Mouse (Mus musculus): ENCODE data around the gene Adgrd1.

Gene Adgrd1

DNA sequence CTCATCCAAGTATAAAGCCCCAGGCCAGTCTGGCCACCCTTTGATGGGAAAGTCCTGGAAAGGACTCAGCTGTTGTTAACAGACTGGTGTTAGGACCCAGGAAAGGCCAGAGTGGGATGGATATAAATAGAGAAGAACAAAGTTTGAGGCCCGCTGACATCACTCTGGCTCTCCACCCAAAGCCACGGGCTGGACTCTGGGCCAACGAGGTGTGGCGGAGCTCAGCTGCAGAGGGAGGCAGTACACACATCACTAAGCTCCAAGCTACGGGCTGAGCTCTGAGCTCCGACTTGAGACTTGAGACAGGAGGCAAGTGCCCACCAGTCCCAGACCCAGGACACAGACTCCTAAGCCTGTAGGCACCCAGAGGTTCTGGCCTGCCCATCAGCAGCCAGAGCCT, at the start of gene Adgrd1:
Gene Adgrd1, plus strand, starts transcription at position 240 of the 400 bp plus-strand sequence.
- DNase-seq (ENCODE audit: low read depth, low spot score): peak; percentile 9

DNA sequence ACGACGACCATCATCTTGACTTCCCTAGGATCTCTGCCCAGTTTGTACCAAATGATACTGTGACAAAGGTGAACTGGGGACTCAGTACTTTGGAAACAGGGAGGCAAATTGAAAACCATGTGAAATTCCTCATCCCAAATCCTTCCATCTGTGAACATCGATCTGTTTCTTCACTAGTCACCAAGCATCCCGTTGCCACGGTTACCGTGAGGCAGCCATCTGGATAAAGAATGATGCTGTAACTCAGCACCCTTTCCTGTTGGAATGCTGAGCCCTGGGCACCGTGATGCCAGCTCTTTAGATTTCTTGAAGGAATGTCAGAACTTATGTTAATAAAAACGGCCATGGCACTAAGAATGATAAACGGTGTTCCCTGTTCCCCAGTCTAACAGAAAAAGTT, 47.2 kb upstream of the Adgrd1 start:
- no peak for DNase-seq (ENCODE audit: low read depth, low spot score)

DNA sequence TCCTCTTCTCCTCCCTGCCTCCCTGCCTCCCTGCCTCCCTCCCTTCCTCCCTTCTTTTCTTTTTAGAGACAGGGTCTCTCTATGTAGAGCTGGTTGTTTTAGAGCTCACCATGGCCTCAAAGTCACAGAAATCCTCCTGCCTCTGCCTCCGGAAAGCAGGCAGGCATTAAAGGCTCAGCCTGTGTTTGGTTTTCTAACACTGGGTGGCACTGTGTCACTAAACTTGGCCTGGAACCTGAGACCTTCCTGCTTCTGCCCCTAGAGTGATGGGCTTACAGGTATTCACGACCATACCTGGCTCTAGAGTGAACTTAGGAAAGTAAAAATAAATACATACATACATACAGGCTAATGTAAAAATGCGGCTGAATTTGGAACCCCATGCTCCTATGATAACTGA, 44.6 kb upstream of the Adgrd1 start:
- no peak for DNase-seq (ENCODE audit: low read depth, low spot score)

DNA sequence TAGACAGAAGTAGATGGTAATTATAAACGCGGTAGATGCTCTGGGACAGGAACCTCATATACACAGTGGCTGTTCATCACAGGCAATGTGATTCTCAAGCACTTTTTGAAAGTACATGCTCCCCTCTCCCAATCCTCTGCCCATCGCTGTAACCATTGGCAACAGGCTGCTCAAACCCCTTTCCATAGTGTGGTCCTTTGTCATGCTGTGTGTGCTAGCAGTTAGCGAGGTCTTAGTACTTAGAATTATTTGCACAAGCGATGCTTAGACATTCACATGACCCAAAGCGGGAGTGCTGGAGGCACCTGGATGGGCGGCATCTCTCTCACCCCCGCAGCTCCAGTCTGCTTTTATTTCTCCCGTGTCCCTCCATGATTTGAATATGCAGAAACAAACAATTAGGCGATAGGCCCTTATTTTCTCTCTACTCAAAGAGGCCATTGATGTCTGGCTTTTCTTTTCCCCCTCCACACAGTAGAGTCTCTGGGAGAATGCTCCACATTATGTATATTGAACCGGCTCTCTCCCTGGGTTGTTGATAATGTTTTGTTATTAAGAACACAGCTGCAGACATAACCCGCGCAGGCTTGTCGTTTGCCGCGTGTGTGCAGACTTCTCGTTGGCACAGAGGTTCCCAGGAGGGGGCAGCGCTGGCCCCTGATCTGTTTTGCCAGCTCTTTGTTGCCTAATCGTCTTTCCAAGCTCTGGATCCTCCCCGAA, 43.8 kb upstream of the Adgrd1 start:
- no peak for DNase-seq (ENCODE audit: low read depth, low spot score)

DNA sequence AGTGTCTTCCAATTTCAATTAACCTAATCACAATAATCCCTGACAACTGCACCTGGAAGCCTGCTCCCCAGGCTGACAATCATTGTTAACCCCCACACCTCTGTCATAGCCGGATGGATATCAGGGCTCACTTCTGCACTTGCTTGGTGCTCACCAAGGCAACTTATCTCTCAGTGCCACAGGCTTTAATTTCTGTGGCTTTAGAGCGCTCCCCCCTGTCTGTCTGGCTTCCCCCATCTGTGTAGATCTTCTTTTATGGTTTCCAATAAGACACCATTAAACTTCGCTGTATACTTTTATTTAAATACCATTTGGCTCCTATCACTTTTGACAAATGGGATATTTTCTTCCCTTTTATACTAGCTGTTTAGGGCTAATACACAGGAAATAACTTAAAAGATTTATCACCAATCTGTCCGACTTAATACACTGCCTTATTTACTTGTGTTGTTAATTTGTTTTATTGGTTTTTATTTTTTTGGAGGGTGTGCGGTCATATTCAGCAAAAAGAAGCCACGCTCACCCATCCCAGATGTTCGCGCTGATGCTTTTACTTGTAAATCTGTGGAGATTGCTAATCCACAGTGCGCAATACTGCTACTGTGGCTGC, 41.8 kb upstream of the Adgrd1 start:
- no peak for DNase-seq (ENCODE audit: low read depth, low spot score)

DNA sequence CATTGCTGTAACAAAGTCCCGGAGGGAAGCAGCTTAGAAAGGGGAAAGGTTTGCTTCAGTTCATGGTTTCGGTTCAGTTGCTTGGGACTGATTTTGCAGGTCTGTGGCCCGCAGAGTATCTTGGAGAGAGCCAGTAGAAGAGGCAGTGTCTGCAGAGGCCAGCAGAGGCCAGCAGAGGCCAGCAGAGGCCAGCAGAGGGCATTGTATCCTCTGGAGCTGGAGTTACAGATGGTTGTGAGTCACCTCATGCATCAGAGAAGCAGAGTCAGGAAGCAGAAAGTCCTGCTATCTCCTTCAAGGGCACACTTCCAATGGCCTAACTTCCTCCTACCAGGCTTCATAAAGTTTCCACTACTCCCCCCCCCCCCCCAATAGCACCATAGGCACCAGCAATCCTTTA, 37.4 kb upstream of the Adgrd1 start:
- peak; percentile 72 for DNase-seq (ENCODE audit: low read depth, low spot score)

DNA sequence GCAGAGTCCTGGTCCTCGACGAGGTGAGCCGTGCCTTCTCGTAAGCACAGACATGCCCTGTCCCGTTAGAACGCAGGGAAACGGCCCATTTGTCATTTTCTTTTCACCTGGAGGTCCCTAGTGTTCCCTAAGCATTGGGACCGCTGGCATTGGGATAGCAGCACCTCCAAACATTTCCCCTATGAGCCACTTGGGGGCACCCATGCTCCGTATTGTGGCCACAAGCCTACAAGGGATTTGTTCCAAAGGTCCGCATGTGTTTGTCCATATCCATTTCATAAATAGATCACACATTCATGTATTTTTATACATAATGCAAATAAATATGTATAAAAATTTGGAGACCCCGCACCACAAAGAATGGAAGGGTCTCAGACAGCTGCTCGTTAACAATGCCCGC, 35.0 kb upstream of the Adgrd1 start:
- peak; percentile 80 for DNase-seq (ENCODE audit: low read depth, low spot score)

DNA sequence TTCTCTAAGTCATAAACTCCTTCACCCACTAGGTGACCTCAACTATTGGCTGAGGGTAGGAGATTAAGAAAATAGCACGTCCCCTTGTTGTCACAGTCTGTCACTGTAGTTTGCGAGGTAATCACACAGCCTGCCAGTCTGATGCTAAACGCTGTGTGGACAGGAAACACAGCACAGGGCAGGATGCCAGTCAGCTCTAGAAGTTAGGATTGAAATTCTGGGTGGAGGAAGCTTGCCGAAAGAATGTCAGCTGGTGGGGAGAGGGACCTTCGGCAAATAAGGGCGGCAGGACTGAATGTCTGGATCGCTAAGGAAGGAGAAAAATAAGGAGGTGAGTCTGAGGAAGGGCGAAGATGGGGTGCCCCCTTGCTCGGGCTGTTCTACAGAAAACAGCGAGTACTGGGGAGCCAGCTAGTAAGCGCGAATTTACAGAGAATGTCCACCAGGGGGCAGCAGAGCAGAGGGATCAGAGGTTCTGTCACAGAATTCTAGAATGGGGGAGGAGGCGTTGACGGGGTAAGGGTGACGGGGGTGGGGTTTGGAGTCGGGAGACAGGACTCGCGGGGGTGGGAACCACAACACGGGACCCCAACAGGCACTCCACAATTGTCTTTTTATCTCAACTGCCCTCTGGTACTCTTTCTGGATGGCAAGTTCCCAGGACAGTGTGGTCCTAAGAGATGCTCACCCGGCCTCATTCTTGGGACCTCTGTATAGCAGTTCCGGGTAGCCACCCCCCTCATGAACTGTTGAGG, 33.3 kb upstream of the Adgrd1 start:
- peak; percentile 84 for DNase-seq (ENCODE audit: low read depth, low spot score)

DNA sequence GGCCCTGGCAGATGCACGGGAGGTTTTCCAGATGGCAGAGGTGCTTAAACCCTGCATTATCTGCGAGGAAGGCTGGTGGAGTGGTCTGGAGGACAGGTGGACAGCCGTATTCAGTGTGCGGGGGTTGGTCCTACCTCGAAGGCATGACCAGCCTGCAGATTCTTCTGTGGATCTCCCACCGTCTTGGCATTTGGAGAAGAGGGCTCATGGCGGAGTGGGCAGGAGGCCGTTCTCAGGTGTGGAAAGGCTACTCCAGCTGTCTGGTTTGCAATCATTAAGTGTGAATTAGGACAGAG, 32.8 kb upstream of the Adgrd1 start:
- no peak for DNase-seq (ENCODE audit: low read depth, low spot score)

DNA sequence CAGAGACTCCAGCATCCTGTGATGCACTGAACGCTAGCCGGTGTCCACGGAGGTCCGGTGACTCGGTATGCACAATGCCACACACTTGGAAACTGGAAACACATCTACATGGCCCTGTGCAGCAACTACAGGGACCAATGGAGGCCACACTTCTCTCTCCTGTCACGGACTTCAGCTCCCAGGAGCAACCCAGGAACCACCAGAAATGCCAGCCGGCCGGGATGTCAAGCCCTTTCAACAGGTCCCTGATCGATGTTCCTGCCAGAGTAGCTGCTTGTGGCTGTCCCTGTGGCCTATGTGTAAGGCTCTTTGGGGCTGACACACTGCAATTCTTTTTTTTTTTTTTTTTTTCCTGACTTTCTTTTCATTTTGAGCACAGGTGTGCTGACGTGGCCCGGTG, 32.4 kb upstream of the Adgrd1 start:
- no peak for DNase-seq (ENCODE audit: low read depth, low spot score)

DNA sequence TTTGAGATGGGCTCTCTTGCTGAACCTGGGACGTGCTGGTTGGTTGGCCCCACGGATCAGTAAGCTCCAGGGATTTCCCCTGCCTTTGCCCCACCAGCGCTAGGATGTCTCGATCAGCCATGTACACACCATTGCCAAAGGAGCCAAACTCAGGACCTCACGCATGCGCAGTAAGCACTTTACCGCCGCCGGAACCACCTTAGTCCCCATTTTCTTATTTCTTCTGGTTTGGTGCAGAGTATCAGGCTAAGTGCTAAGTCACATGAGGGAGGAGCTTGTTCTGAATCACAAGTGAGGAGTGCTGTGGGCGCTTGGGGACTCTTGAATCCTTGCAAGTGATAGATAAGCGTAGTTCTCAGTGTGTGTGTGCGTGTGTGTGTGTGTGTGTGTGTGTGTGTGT, 31.2 kb upstream of the Adgrd1 start:
- no peak for DNase-seq (ENCODE audit: low read depth, low spot score)

DNA sequence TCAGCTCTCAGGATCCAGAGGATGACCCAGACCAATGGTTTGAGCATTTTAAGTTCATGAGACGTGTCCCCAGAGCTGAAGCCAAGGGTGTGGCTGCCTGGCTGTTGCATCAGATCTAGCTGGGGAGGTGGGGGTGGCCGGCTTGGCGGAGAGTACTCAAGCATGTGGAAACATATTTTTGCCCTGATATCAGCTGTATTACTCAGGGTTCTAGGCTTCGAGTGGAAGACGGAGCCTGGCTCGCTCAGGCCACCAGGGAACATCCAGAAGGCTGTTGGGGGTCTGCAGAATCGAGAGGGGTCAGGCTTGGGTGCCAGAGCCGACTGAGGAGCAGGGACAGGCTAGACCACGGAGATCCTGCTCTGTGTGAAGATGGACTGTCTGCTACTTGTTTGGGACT, 30.6 kb upstream of the Adgrd1 start:
- peak; percentile 40 for DNase-seq (ENCODE audit: low read depth, low spot score)

DNA sequence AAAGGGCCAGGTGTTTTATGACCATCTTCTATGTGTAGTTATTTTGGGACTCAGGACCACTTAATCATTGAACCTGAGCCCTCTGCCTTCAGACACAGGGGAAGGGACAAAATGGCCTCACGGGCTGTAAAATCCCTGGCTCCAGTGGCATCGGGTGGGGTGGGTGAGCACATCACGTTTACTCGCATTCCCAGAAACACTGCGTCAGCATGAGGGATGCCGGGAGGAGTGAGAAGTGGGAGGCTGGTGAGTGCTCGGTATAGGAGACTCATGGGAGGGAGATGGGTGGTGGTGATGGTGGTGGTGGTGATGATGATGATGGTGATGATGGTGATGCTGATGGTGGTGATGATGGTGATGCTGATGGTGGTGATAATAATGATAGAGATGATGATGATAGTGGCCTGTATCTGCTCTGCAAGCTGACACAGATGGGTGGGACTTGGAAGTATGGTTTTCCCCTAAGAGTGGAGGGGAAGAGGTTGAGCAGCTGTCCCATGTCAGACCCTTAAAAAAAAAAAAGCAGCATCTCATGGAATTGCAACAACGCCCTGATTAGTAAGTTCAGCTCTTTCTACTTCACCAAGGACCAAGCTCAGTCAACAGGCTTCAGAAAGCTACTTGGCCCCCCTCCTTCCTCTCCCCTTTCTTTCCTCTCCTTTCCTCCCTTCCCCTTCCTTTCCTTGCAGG, 29.9 kb upstream of the Adgrd1 start:
- no peak for DNase-seq (ENCODE audit: low read depth, low spot score)

DNA sequence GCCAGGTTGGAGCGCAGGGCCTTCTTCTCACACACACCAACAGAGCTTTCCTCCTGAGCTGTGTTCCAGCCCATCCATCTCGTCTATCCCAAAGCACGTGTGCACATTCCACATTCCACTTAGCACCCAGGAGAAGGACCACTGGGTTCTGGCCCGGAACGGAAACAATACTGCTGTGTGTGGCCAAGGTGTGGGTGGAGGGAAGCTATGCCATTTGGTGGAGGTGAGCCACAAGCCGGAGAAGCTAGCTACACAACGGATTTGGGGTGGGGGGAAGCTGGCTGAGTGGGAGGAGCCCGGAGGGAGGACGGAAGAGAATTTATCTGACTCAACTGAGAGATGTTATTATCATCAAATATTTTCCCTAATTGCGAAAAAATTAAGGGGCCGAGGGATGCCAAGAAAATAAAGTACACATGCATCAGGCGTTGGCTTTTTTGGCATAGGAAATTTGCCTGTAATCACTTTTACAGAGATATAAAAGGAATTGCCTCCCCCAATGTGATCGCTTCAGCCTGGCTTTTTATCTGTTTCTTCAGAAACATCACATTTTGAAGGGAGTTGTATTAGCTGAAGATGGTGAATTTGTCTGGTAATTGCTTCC, 29.2 kb upstream of the Adgrd1 start:
- no peak for DNase-seq (ENCODE audit: low read depth, low spot score)

DNA sequence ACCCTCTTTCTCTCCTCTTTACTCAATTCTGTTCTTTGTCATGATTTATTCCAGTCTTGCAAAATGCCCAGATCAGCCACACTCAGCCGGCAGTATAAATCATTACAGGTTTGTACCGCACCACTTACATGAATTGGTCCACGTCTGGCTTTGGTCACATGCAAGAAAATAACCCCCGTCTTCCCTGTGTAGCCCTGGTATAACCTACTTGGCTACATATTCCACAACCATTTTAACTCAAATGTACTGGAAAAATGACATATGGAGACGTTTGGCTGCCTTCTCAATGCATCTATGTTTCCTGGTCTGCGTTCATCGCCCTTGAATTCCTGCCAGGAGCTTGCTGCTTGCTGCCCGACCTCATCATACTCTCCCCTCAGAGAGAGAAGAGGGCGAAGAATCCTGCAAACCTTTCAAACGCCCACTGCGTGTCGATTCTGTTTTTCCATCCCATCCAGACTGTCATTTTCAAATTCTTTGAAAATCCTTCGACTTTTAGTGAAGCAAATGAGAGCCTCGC, 24.7 kb upstream of the Adgrd1 start:
- no peak for DNase-seq (ENCODE audit: low read depth, low spot score)

DNA sequence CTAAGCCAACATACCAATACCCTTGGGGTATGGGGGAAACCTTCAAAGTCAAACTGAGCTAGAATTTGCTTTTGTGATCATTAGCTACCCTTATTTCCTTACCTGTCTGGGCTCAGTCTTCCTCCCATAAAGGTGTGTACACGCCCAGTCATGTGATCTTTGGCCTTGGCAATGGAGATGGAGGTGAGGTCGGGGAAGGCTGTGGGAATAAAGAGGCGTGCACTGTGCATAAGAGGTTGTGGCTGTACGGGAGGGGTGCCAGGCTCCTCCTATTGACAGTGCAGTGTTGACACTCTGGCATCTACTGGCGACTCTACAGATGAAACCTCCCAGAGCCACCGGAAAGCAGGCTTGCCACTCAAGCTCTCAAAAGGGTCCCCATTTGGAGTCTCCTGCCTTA, 23.1 kb upstream of the Adgrd1 start:
- no peak for DNase-seq (ENCODE audit: low read depth, low spot score)

DNA sequence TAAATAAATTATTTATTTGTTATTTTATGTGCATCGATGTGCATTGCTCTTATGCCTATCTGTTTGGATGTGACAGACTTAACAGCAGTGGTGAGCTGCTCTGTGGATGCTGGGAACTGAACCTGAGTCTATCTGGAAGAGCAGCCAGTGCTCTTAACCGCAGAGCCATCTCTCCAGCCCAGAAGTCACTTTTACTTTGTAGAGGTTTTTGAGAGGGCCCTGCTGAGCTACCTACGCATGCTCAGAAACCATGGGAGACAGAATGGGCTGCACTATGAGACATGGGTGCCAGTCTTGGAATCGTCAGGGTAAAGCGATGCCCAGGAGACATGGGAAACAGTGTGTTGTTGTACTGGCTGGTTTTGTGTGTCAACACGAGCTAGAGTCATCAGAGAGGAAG, 20.5 kb upstream of the Adgrd1 start:
- DNase-seq (ENCODE audit: low read depth, low spot score): no peak

DNA sequence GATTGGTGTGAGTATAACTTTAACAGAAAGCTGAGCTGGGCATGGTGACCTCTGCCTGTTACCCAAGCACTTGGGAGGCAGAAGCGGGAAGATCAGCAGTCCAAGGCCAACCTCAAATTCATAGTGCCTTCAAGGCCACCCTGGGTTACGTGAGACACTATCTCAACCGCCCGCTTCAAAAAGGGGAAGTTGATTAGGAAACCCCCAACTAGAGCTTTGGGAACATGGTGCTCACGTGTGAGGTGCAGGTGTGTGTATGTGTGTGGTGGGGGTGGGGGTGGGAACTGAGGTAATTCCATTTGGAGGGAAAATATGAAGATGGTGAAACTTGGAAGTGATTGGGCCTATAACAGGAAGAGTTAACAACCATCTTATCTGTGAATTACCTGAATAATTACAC, 19.3 kb upstream of the Adgrd1 start:
- no peak for DNase-seq (ENCODE audit: low read depth, low spot score)

DNA sequence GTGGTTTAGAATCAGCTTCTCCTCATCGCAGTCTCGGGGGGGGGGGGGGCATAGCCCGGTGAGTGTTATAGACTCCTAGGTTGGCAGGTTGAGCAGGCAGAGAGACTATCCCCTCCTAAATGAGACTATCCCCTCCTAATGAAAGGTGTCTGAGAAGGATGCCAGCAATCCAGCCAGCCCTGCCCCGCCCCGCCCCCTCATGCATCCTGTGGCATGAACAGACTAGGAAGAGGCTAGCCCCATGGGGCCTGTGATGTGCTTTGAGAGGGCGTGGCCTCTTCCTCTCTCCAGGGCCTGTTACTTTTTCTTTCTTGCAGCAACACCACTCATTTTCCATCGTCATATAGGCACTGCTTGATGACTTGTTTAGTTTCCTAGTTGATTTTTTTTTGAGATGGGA, 15.0 kb upstream of the Adgrd1 start:
- DNase-seq (ENCODE audit: low read depth, low spot score): no peak

DNA sequence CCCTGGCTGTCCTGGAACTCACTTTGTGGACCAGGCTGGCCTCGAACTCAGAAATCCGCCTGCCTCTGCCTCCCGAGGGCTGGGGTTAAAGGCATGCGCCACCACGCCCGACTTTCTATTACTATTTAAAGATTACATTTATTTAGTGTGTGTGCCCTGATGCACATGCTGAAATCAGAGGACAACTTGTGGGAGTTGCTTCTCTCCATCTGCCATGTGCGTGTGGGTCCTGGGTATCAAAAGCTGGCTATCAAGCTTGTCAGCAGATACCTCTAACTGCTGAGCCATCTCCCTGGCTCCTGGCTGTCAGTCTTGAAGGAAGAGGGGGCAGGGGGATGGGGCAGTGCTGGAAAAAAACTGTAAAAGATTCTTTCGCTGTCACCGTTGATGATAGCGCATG, 11.4 kb upstream of the Adgrd1 start:
- DNase-seq (ENCODE audit: low read depth, low spot score): no peak

DNA sequence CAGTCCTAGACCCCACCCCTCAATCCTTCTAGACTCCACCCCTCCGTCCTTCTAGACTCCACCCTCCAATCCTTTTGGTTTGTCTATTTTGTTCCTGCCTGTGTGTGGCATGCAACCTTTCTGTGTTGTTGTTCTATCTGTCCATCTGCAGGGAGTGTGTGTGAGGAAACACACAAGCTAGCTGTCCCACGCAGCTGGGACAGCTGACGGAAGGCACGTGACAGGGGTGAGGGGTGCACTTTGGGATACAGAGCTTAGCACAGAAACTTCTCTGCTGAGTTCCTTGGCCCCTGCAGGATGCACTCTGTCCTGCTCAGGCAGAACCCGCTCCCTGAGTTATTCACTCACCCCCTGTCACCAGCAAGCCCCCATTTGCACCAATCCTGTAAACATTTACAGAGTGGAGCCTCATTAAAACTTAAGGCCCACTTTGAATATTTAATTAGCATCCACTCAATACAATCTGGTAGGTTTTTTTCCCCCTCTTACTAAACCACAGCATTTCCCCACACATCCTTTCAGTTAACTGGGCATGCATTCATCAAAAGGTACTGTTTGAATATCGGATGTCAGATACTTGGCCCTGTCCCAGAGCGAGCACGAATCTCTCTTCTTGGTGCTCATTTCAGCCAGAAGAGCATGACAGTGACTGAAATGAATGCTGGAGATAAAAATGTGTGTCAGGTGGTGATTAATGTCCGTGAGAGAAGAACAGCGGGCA, 4.0 kb upstream of the Adgrd1 start:
- no peak for DNase-seq (ENCODE audit: low read depth, low spot score)
